Mouse (Mus musculus): ENCODE results near the gene Proser3. TPM values are rescaled to one million over a fixed set of nuclear protein-coding genes. Genes with fewer than 3 reads are reported as not detected.
A peak's percentile ranks its signal among the peaks of the same experiment; 100 is the strongest.

Proser3 gene
- total and polyA plus RNA-seq, 2 experiments from 2014 or later: 2.5 to 7.1 TPM

GRCm38 (mm10) chr7:30572389-30572788 is 20.3 kb upstream of the Proser3 start:
- Histone ChIP-seq H3K36me3 (replicated peaks; ENCODE audit: control insufficient read depth, insufficient read depth, low read length) (peaks cover 94% of the 10 kb centered on the region), H3K9me3 (replicated peaks; ENCODE audit: control insufficient read depth, low read length) (no peaks in the 10 kb centered on the region), H3K4me2 (ENCODE audit: low read depth, low read length) (no peak overlapping the region), H3K4me1 (ENCODE audit: control insufficient read depth, insufficient read depth) (no peaks in the 10 kb centered on the region), H3K9ac (replicated peaks; ENCODE audit: low read depth, low read length) (no peak overlapping the region), H3K27ac (ENCODE audit: low read depth) (peak overlapping the region; percentile 16; the same call in 1 of the 2 replicates), H3K27me3 (ENCODE audit: control insufficient read depth, insufficient read depth, low read length) (no peaks in the 10 kb centered on the region), H3K4me3 (ENCODE audit: low read depth, low read length) (no peak overlapping the region)
- TF ChIP-seq EP300 (IDR thresholded peaks at IDR 0.05; ENCODE audit: low read depth) (no peak), CTCF (IDR thresholded peaks at IDR 0.05; ENCODE audit: low read depth) (no peak)
- WGBS: 71% methylated on average over 5 of the region's 5 CpGs
- DNase-seq (ENCODE audit: low spot score): no peak
- ATAC-seq (ENCODE audit: insufficient read depth, low read depth): no peak

- Histone ChIP-seq H3K27ac (ENCODE audit: low read depth) (no peak overlapping the region), H3K4me1 (ENCODE audit: control insufficient read depth, insufficient read depth) (peaks cover 7% of the 10 kb centered on the region; the same call in 1 of the 2 replicates), H3K4me3 (ENCODE audit: low read depth, low read length) (no peak overlapping the region), H3K9me3 (replicated peaks; ENCODE audit: control insufficient read depth, low read length) (no peaks in the 10 kb centered on the region), H3K27me3 (ENCODE audit: control insufficient read depth, insufficient read depth, low read length) (no peaks in the 10 kb centered on the region), H3K36me3 (replicated peaks; ENCODE audit: control insufficient read depth, insufficient read depth, low read length) (peaks cover 77% of the 10 kb centered on the region), H3K9ac (replicated peaks; ENCODE audit: low read depth, low read length) (no peak overlapping the region), H3K4me2 (ENCODE audit: low read depth, low read length) (no peak overlapping the region)
- ATAC-seq (ENCODE audit: insufficient read depth, low read depth) (no peak), DNase-seq (ENCODE audit: low spot score) (no peak)
- WGBS: 88% methylated on average over 11 of the region's 11 CpGs
- TF ChIP-seq CTCF (IDR thresholded peaks at IDR 0.05; ENCODE audit: low read depth) (no peak), EP300 (IDR thresholded peaks at IDR 0.05; ENCODE audit: low read depth) (no peak)
Observed at GRCm38 (mm10) chr7:30567555-30567954, 15.5 kb upstream of the Proser3 start.

- Histone ChIP-seq H3K27me3 (ENCODE audit: control insufficient read depth, insufficient read depth, low read length) (no peaks in the 10 kb centered on the region), H3K36me3 (replicated peaks; ENCODE audit: control insufficient read depth, insufficient read depth, low read length) (peaks cover 69% of the 10 kb centered on the region), H3K4me1 (ENCODE audit: control insufficient read depth, insufficient read depth) (peaks cover 7% of the 10 kb centered on the region; the same call in 1 of the 2 replicates), H3K27ac (ENCODE audit: low read depth) (no peak overlapping the region), H3K9ac (replicated peaks; ENCODE audit: low read depth, low read length) (no peak overlapping the region), H3K4me2 (ENCODE audit: low read depth, low read length) (no peak overlapping the region), H3K9me3 (replicated peaks; ENCODE audit: control insufficient read depth, low read length) (no peaks in the 10 kb centered on the region), H3K4me3 (ENCODE audit: low read depth, low read length) (no peak overlapping the region)
- WGBS: 74% methylated on average over 9 of the region's 9 CpGs
- TF ChIP-seq CTCF (IDR thresholded peaks at IDR 0.05; ENCODE audit: low read depth) (no peak), EP300 (IDR thresholded peaks at IDR 0.05; ENCODE audit: low read depth) (no peak)
- DNase-seq (ENCODE audit: low spot score): no peak
- no peak for ATAC-seq (ENCODE audit: insufficient read depth, low read depth)
Observed at GRCm38 (mm10) chr7:30566033-30566432, 13.9 kb upstream of the Proser3 start.

- no peak for DNase-seq (ENCODE audit: low spot score)
- H3K4me1 ChIP-seq (ENCODE audit: control insufficient read depth, insufficient read depth): peaks cover 7% of the 10 kb centered on the region; the same call in 1 of the 2 replicates
- H3K4me2 ChIP-seq (ENCODE audit: low read depth, low read length): no peak within 1 kb of the TSS
- H3K9ac ChIP-seq (replicated peaks; ENCODE audit: low read depth, low read length): no peak within 1 kb of the TSS
- no peak within 1 kb of the TSS for H3K27ac ChIP-seq (ENCODE audit: low read depth)
- H3K27me3 ChIP-seq (ENCODE audit: control insufficient read depth, insufficient read depth, low read length): no peaks in the 10 kb centered on the region
- ATAC-seq (ENCODE audit: insufficient read depth, low read depth): no peak
- WGBS: 87% methylated on average over 12 of the region's 12 CpGs
- H3K36me3 ChIP-seq (replicated peaks; ENCODE audit: control insufficient read depth, insufficient read depth, low read length): peaks cover 60% of the 10 kb centered on the region
- H3K4me3 ChIP-seq (ENCODE audit: low read depth, low read length): no peak within 1 kb of the TSS
- TF ChIP-seq EP300 (IDR thresholded peaks at IDR 0.05; ENCODE audit: low read depth): no peak
- no peak for TF ChIP-seq CTCF (IDR thresholded peaks at IDR 0.05; ENCODE audit: low read depth)
- H3K9me3 ChIP-seq (replicated peaks; ENCODE audit: control insufficient read depth, low read length): no peaks in the 10 kb centered on the region
Observed at GRCm38 (mm10) chr7:30564970-30565571, 13.0 kb upstream of the Proser3 start, which contains the start of gene Igflr1. Igflr1 (plus strand) TSS chr7:30565427.

- TF ChIP-seq EP300 (IDR thresholded peaks at IDR 0.05; ENCODE audit: low read depth) (no peak), CTCF (IDR thresholded peaks at IDR 0.05; ENCODE audit: low read depth) (no peak)
- DNase-seq (ENCODE audit: low spot score): no peak
Observed at GRCm38 (mm10) chr7:30563906-30564280, 11.8 kb upstream of the Proser3 start.

More at GRCm38 (mm10) chr7:30563906-30564280, 11.8 kb upstream of the Proser3 start:
- 29% methylated on average over 6 of the region's 6 CpGs for WGBS
- H3K9me3 ChIP-seq (replicated peaks; ENCODE audit: control insufficient read depth, low read length): no peaks in the 10 kb centered on the region
- peak overlapping the region; percentile 94 for H3K27ac ChIP-seq (ENCODE audit: low read depth)
- no peak for ATAC-seq (ENCODE audit: insufficient read depth, low read depth)
- H3K9ac ChIP-seq (replicated peaks; ENCODE audit: low read depth, low read length): peak overlapping the region; percentile 79; the same call in 1 of the 2 replicates
- H3K4me1 ChIP-seq (ENCODE audit: control insufficient read depth, insufficient read depth): peaks cover 8% of the 10 kb centered on the region; the same call in 1 of the 2 replicates
- peak overlapping the region; percentile 75 for H3K4me2 ChIP-seq (ENCODE audit: low read depth, low read length)
- no peaks in the 10 kb centered on the region for H3K27me3 ChIP-seq (ENCODE audit: control insufficient read depth, insufficient read depth, low read length)
- peaks cover 48% of the 10 kb centered on the region for H3K36me3 ChIP-seq (replicated peaks; ENCODE audit: control insufficient read depth, insufficient read depth, low read length)
- peak overlapping the region; percentile 78 for H3K4me3 ChIP-seq (ENCODE audit: low read depth, low read length)

Data from heart, postnatal 0 days (tissue).